Mouse (Mus musculus): ENCODE results near the gene Accs.

DNA sequence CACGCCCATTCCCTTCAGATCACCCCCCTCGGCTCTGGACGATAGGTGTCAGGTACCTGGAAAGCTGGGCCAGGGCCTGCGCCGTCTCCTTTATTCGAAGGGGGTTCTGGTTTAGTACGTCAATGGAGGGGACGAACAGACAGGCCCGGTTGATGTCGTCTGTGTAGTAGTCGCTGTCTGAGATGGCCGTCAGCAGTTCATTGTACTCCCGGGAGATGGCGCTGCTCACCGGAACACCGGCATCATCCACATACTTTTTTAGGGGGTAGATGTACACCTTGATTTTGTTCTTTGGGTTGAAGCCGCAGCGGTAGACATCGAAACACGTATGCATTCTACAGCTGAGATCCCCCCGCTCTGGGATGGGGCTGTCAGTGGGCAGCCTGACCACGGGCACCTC lies 36.4 kb downstream of the Accs start:
- TF ChIP-seq NELFE (IDR thresholded peaks at IDR 0.05; ENCODE audit: low read depth, low read length): no peak
- TF ChIP-seq CTCF (conservative IDR thresholded peaks at IDR 0.05 in 1 of 2, IDR thresholded peaks at IDR 0.05 in 1 of 2; ENCODE audit: low read depth in 2 of 2, low read length in 2 of 2): no peak
- TF ChIP-seq MAX (IDR thresholded peaks at IDR 0.05; ENCODE audit: low read length): no peak
- TF ChIP-seq KAT2A (IDR thresholded peaks at IDR 0.05; ENCODE audit: insufficient replicate concordance, low read length): no peak
